ENCODE assay signal across 8 mouse cellular contexts in the genomic region with DNA sequence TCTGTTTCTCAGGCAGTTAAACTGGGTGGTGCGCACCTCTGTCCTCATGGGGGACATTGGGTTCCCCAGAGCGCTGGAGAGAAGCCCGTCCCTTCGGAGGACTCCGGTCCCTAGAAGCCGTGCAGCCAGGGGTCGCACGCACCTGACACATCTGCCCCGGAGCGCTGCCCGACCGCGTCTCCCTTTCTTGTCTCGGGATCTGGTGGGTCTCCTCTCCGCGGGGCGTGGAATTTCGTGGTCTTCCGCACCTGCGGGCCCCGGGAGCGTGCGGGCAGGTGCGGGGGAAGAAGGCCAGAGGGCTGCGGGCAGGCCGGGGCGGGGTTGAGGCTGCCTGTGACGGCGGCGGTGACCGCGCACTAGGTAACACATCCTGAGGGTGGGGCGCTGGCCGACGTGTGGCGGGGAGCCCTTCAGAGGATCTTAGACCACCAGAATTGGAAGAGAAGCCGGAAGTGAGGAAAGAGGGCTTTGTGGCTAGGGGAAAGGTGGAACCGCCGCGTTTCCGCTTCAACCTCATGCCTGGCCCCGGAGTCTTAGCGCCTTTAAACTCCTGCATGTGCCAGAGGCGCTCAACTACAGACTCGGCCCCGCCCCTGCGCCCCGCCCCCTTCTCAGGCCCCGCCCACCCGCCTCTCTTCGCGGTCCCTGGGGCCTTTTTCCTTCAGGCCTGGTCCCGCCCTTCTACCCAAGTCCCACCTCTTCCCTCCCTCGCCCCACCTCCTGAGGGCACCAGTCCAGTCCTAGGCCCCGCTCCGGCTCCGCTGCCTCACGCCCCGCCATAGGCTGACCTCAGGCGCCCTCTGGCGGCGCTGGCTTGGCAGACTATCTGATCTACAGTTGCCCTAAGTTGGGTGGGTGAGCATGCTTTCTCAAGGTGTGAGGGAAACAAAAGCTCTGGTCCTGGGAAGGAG. TPM values are rescaled to one million over a fixed set of nuclear protein-coding genes. Genes with fewer than 3 reads are reported as not detected.
A peak's percentile ranks its signal among the peaks of the same experiment; 100 is the strongest.
DNase-seq lines count a peak whose midpoint lies in the region; ATAC-seq and TF ChIP-seq lines count a peak whose summit lies in the region.

4921507P07Rik (minus strand) TSS at position 332 of the 911 bp plus-strand sequence.

- TF ChIP-seq POLR2A in bone marrow, adult 2 months (IDR thresholded peaks at IDR 0.05; ENCODE audit: borderline replicate concordance, control insufficient read depth, low read depth, low read length), result 0 out of 2 replicates have a peak, but pooled peaks have one; percentile 22
- peak; percentile 51; the same call in 1 of the 2 replicates for TF ChIP-seq POLR2A in heart, adult 2 months (IDR thresholded peaks at IDR 0.05; ENCODE audit: insufficient read depth, low read depth, low read length)
- TF ChIP-seq POLR2A in kidney, adult 2 months (IDR thresholded peaks at IDR 0.05; ENCODE audit: low read depth, low read length), result no peak

- 1% methylated on average over 61 of the region's 62 CpGs for WGBS in bone marrow, adult 2 months
- WGBS in embryonic facial prominence, embryonic 14.5 days, result 0% methylated on average over 47 of the region's 62 CpGs
- WGBS in heart, adult 2 months, result under 1% methylated on average over 58 of the region's 62 CpGs
- 1% methylated on average over 56 of the region's 62 CpGs for WGBS in kidney, adult 2 months
- WGBS in limb, embryonic 11.5 days, result under 1% methylated on average over 62 of the region's 62 CpGs
- 1% methylated on average over 62 of the region's 62 CpGs for WGBS in midbrain, embryonic 14.5 days

- ATAC-seq in embryonic facial prominence, embryonic 14.5 days (ENCODE audit: low read depth), result peak; percentile 96
- ATAC-seq in limb, embryonic 11.5 days (ENCODE audit: insufficient number of reproducible peaks, low FRiP score, low TSS enrichment, low read depth), result peak; percentile 96
- peak; percentile 92 for ATAC-seq in midbrain, embryonic 14.5 days (ENCODE audit: low FRiP score, low TSS enrichment)

- intact Hi-C loops in heart, adult 2 months (cut with DNase I), result loop anchor here (2.0 kb wide), 1 partner anchor 30 kb away; the partner anchor contains the start of gene Cycs

- H3K4me3 ChIP-seq in bone marrow, adult 2 months (replicated peaks; ENCODE audit: control insufficient read depth, low read depth, low read length), result peak within 1 kb of the TSS; percentile 74
- H3K4me3 ChIP-seq in embryonic facial prominence, embryonic 14.5 days (ENCODE audit: low read depth, low read length), result peak within 1 kb of the TSS; percentile 60
- H3K4me3 ChIP-seq in heart, adult 2 months, result peak within 1 kb of the TSS; percentile 60
- H3K4me3 ChIP-seq in kidney, adult 2 months (ENCODE audit: insufficient read depth, low read depth, low read length), result peak within 1 kb of the TSS; percentile 59
- H3K4me3 ChIP-seq in limb, embryonic 11.5 days (ENCODE audit: low read depth, low read length), result peak within 1 kb of the TSS; percentile 53
- H3K4me3 ChIP-seq in midbrain, embryonic 14.5 days (replicated peaks; ENCODE audit: low read depth, low read length), result peak within 1 kb of the TSS; percentile 64

- H3K79me2 ChIP-seq in heart, adult 2 months (replicated peaks; ENCODE audit: control insufficient read depth, insufficient read depth, low read length), result no peaks in the 10 kb centered on the region

- H3K4me2 ChIP-seq in embryonic facial prominence, embryonic 14.5 days (ENCODE audit: low read depth, low read length), result peak within 1 kb of the TSS; percentile 98
- peak within 1 kb of the TSS; percentile 97 for H3K4me2 ChIP-seq in limb, embryonic 11.5 days (ENCODE audit: low read depth, severe bottlenecking)
- H3K4me2 ChIP-seq in midbrain, embryonic 14.5 days (ENCODE audit: low read length), result peak within 1 kb of the TSS; percentile 94

- peak within 1 kb of the TSS; percentile 81 for H3K27ac ChIP-seq in bone marrow, adult 2 months (ENCODE audit: control insufficient read depth, insufficient read depth, low read depth, low read length, poor library complexity)
- no peak within 1 kb of the TSS; the same call in 1 of the 2 replicates for H3K27ac ChIP-seq in embryonic facial prominence, embryonic 14.5 days (replicated peaks; ENCODE audit: low read depth, low read length)
- H3K27ac ChIP-seq in heart, adult 2 months, result peak within 1 kb of the TSS; percentile 62
- H3K27ac ChIP-seq in kidney, adult 2 months (ENCODE audit: insufficient read depth, low read depth, low read length), result no peak within 1 kb of the TSS
- no peak within 1 kb of the TSS for H3K27ac ChIP-seq in limb, embryonic 11.5 days (replicated peaks; ENCODE audit: low read depth, low read length)
- peak within 1 kb of the TSS; percentile 78 for H3K27ac ChIP-seq in midbrain, embryonic 14.5 days (replicated peaks; ENCODE audit: low read depth, low read length)

- TF ChIP-seq CTCF in bone marrow, adult 2 months (IDR thresholded peaks at IDR 0.05; ENCODE audit: control insufficient read depth, insufficient read depth, low read length), result peak; percentile 87
- TF ChIP-seq CTCF in heart, adult 2 months (IDR thresholded peaks at IDR 0.05), result peak; percentile 78
- TF ChIP-seq CTCF in kidney, adult 2 months (conservative IDR thresholded peaks at IDR 0.05; ENCODE audit: insufficient read depth, insufficient read length, low read depth, low read length), result peak; percentile 75

- H3K36me3 ChIP-seq in embryonic facial prominence, embryonic 14.5 days (ENCODE audit: control insufficient read depth, insufficient read depth, low read length), result no peaks in the 10 kb centered on the region
- H3K36me3 ChIP-seq in heart, adult 2 months (ENCODE audit: control insufficient read depth, insufficient read depth, low read length), result no peaks in the 10 kb centered on the region
- no peaks in the 10 kb centered on the region for H3K36me3 ChIP-seq in kidney, adult 2 months (ENCODE audit: control insufficient read depth, insufficient read depth, low read length)
- no peaks in the 10 kb centered on the region for H3K36me3 ChIP-seq in limb, embryonic 11.5 days (ENCODE audit: control insufficient read depth, insufficient read depth, low read length)
- no peaks in the 10 kb centered on the region for H3K36me3 ChIP-seq in midbrain, embryonic 14.5 days (ENCODE audit: control insufficient read depth, insufficient read depth, low read length)

- H3K27me3 ChIP-seq in embryonic facial prominence, embryonic 14.5 days (replicated peaks; ENCODE audit: control insufficient read depth, insufficient read depth, low read length), result no peaks in the 10 kb centered on the region
- H3K27me3 ChIP-seq in heart, adult 2 months (ENCODE audit: control insufficient read depth, insufficient read depth, low read length), result no peaks in the 10 kb centered on the region
- H3K27me3 ChIP-seq in kidney, adult 2 months (replicated peaks; ENCODE audit: control insufficient read depth, insufficient read depth, low read length), result no peaks in the 10 kb centered on the region
- H3K27me3 ChIP-seq in limb, embryonic 11.5 days (ENCODE audit: control insufficient read depth, insufficient read depth, low read length), result no peaks in the 10 kb centered on the region
- no peaks in the 10 kb centered on the region for H3K27me3 ChIP-seq in midbrain, embryonic 14.5 days (ENCODE audit: control insufficient read depth, insufficient read depth, low read length)

- no peaks in the 10 kb centered on the region; the same call in 1 of the 2 replicates for H3K4me1 ChIP-seq in bone marrow, adult 2 months (ENCODE audit: control insufficient read depth, insufficient read depth, low read length)
- no peaks in the 10 kb centered on the region for H3K4me1 ChIP-seq in embryonic facial prominence, embryonic 14.5 days (ENCODE audit: control insufficient read depth, insufficient read depth, low read length)
- H3K4me1 ChIP-seq in heart, adult 2 months (ENCODE audit: control insufficient read depth, insufficient read depth, low read length), result no peaks in the 10 kb centered on the region; the same call in 1 of the 2 replicates
- no peaks in the 10 kb centered on the region for H3K4me1 ChIP-seq in kidney, adult 2 months (ENCODE audit: control insufficient read depth, insufficient read depth, low read length)
- H3K4me1 ChIP-seq in limb, embryonic 11.5 days (ENCODE audit: control insufficient read depth, insufficient read depth, low read length), result no peaks in the 10 kb centered on the region
- H3K4me1 ChIP-seq in midbrain, embryonic 14.5 days (ENCODE audit: control insufficient read depth, insufficient read depth, low read length), result 0 out of 2 replicates have a peak, but pooled peaks cover 10% of the 10 kb centered on the region

- TF ChIP-seq EP300 in heart, adult 2 months (IDR thresholded peaks at IDR 0.05; ENCODE audit: insufficient read depth, low read depth, low read length), result 0 out of 2 replicates have a peak, but pooled peaks have one; percentile 39

- peak; percentile 98 for DNase-seq in 416B (ENCODE audit: low read depth)
- peak; percentile 97 for DNase-seq in embryonic facial prominence, embryonic 14.5 days (ENCODE audit: low spot score)
- peak; percentile 95 for DNase-seq in heart, adult 2 months
- DNase-seq in kidney, adult 2 months, result peak; percentile 97
- peak; percentile 95 for DNase-seq in limb, embryonic 11.5 days (ENCODE audit: low spot score)
- peak; percentile 94 for DNase-seq in midbrain, embryonic 14.5 days
- DNase-seq in spleen, adult 12 weeks (ENCODE audit: low spot score), result peak; percentile 87

- peaks cover 7% of the 10 kb centered on the region for H3K9me3 ChIP-seq in embryonic facial prominence, embryonic 14.5 days (ENCODE audit: control insufficient read depth, low read length)
- no peaks in the 10 kb centered on the region for H3K9me3 ChIP-seq in limb, embryonic 11.5 days (ENCODE audit: control insufficient read depth, low read length)
- H3K9me3 ChIP-seq in midbrain, embryonic 14.5 days (ENCODE audit: control insufficient read depth, low read length), result no peaks in the 10 kb centered on the region

- peak within 1 kb of the TSS; percentile 69 for H3K9ac ChIP-seq in embryonic facial prominence, embryonic 14.5 days (ENCODE audit: low read depth, low read length)
- H3K9ac ChIP-seq in heart, adult 2 months (ENCODE audit: low read depth, low read length), result peak within 1 kb of the TSS; percentile 80
- peak within 1 kb of the TSS; percentile 63 for H3K9ac ChIP-seq in limb, embryonic 11.5 days (ENCODE audit: low read length)
- H3K9ac ChIP-seq in midbrain, embryonic 14.5 days (replicated peaks; ENCODE audit: low read length), result peak within 1 kb of the TSS; percentile 81

RNA-seq across cellular contexts. Expression of gene 4921507P07Rik, which starts in this region (rescaled TPM):
- polyA plus RNA-seq in bone marrow, adult 2 months (2011; ENCODE audit: insufficient read depth, insufficient read length, low replicate concordance, missing spikeins), result 1.0 TPM in 1 of 2 replicates, not detected in the other
- 0.65 and 0.96 TPM in 2 replicates for polyA plus RNA-seq in embryonic facial prominence, embryonic 14.5 days (2014; fragmentation: Nextera tagmentation; extraction: Ambion mirVana)
- total RNA-seq in heart, adult 2 months (2021), result under 1 TPM; 0.20 to 0.29 TPM
- polyA plus RNA-seq in heart, adult 2 months (2012; rRNA removed), result 0.29 and 0.41 TPM in 2 replicates
- 0.26 and 0.33 TPM in 2 replicates for polyA plus RNA-seq in kidney, adult 2 months (2012; rRNA removed)
- 0.45 and 0.75 TPM in 2 replicates for polyA plus RNA-seq in limb, embryonic 11.5 days (2014; fragmentation: Nextera tagmentation; extraction: Ambion mirVana)
- polyA plus RNA-seq in midbrain, embryonic 14.5 days (2014; fragmentation: Nextera tagmentation; extraction: Ambion mirVana), result 3.2 and 3.5 TPM in 2 replicates

Comparison
In these comparisons a context has a peak if more than half of its experiments do, and no peak if none do; other contexts are left out.
1. Peak in DNase-seq, ATAC-seq, H3K4me3 ChIP-seq, H3K9ac ChIP-seq and H3K4me2 ChIP-seq in embryonic facial prominence, embryonic 14.5 days; RNA of the gene not detected or under 1 TPM.
2. Peak in DNase-seq, H3K4me3 ChIP-seq, H3K27ac ChIP-seq and H3K9ac ChIP-seq in heart, adult 2 months; RNA of the gene not detected or under 1 TPM.
3. Peak in DNase-seq and H3K4me3 ChIP-seq in kidney, adult 2 months; RNA of the gene not detected or under 1 TPM.
4. Peak in DNase-seq, ATAC-seq, H3K4me3 ChIP-seq, H3K9ac ChIP-seq and H3K4me2 ChIP-seq in limb, embryonic 11.5 days; RNA of the gene not detected or under 1 TPM.
5. H3K27ac ChIP-seq: peak in bone marrow, adult 2 months (single experiment) and midbrain, embryonic 14.5 days (single experiment); none in embryonic facial prominence, embryonic 14.5 days (single experiment), kidney, adult 2 months (single experiment) and limb, embryonic 11.5 days (single experiment).
6. Peak in every context shown above with its lines, with median percentiles within 50 percentile points of each other: DNase-seq, H3K4me3 ChIP-seq, CTCF ChIP-seq, ATAC-seq, H3K4me2 ChIP-seq and H3K9ac ChIP-seq.